Mouse (Mus musculus): ENCODE measurements at regions not wholly inside any gene's neighbourhood (a gene's known extent, or its start where the extent isn't known, plus 50 kb on each side); places are given as distances from the start of the nearest gene placed in this dataset.

GRCm38 (mm10) chr2:45593765-45594164 is 476.6 kb upstream of the Zeb2 start:
- DNase-seq = no peak

- DNase-seq = no peak
These were observed 473.8 kb upstream of the Zeb2 start for GRCm38 (mm10) chr2:45590980-45591379.

- DNase-seq = no peak
These were observed 471.1 kb upstream of the Zeb2 start for GRCm38 (mm10) chr2:45588248-45588647.

- DNase-seq = no peak
These were observed 469.5 kb upstream of the Zeb2 start for GRCm38 (mm10) chr2:45586588-45587200.

DNA sequence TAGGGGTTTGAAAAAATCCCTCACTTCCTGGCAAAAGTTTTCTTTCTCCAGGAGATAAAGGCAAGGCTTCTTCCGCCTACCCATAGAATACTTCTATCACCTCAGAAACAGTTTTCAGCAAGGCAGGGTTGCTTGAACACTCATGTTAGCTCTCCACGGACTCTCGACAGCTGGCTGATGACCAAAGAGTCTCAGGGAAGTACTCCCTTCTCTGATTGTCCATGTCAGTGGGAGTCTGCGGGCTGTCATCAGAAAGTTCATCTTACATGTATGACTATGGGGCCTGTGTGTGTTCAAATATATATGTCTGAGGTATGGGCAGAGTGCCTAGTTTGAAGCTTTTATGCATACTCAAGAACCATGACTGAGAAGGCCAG is 464.3 kb upstream of the Zeb2 start:
- no peak for DNase-seq

DNA sequence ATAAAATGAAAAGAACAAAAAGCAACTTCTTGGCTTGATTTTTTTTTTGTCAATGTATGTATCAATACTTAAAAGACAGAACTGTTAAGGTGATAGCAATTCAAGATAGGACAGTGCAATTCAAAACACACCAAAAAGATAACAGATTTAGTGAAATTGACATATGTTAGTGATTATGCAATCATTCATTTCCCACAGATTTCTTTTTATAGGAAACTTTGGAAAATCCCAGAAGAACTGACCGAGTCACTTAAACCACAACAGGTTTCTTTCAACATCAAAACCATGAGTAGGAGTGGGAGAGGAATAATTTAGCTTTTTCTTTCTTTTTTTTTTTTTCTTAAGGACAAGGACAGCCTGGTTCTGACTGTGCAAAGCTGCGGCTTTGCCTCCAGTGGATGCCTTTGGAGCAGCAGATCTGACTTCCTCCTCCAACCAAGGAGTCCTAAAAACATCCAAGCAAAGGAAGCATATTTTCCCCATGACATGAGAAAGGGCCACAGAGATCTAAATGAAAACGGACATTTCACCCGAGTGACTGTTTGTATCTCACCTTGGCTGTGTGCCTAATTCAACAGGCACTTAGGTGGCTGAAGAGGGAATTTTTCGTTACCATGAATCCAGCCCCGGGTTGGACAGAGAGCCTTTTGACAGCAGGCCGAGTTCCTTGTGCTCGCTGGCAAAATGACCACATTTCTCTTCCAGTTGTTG is 463.8 kb upstream of the Zeb2 start:
- no peak for DNase-seq

DNA sequence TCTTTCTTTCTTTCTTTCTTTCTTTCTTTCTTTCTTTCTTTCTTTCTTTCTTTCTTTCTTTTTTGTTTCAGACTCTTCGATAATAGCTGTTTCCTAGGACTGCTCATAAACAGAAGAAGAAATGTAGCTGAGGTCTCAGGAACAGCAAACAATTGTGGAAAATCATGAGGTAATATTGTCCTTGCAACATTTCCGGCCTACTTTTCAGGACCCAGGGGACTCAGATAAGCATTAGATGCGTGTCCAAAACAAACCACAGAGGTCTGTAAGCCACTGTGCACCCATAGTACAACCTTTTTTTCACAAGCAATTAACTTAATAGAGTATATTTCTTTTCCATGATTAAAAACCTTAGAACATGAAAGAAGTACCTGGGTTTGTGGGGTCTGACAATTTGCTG is 455.7 kb upstream of the Zeb2 start:
- DNase-seq = no peak

GRCm38 (mm10) chr2:45554707-45555106 is 437.5 kb upstream of the Zeb2 start:
- DNase-seq = no peak

DNA sequence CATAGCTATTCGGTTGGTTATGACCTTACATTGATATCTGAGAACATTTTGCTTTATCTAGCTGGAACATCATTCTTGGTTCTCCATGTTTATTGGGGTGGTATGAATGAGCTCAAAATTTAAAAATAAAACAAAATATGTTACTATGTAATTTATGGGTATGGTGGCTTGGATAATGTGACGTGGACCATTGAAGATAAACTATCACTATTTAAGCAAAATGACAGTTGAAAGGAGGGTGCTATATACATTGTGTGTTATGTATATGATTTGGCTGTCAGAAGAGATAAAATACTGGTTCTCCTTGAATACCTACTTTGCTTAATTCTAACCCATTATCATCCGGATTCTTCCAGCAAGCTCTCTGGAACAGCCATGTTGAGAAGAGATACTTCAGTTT is 424.2 kb upstream of the Zeb2 start:
- DNase-seq = no peak

- DNase-seq = no peak
These were observed 421.8 kb upstream of the Zeb2 start for GRCm38 (mm10) chr2:45538950-45539349.

- DNase-seq = no peak
These were observed 420.5 kb upstream of the Zeb2 start for GRCm38 (mm10) chr2:45537722-45538121.

- no peak for DNase-seq
These were observed 417.6 kb upstream of the Zeb2 start for GRCm38 (mm10) chr2:45534806-45535205.

- no peak for DNase-seq
These were observed 405.1 kb upstream of the Zeb2 start for GRCm38 (mm10) chr2:45522310-45522709.

DNA sequence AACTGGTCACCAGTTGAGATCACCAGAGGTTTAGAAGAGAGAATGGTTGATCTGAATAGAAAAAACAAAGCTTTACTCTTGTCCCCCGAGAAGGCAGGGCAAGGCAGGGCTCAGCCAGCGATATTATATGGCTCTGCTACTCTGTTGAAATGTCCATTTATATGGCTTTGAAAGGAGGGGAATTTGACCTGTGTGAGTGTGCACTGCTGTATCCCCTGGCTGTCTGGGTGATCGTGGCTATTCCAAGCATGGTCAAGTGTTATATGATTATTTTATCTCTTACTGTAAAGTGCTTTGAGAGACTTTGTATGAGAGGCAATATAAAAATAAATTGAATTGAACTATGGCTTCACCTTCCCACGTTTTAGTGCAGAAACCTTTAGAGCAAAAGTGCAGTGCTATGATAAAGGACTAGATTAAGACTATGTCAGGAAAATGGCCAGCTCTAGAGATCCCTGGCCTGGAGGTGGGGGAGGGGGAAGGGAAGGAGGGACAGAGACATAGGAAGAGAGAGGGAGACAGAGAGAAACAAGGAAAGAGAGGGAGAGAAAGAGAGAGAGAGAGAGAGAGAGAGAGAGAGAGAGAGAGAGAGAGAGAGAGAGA is 402.5 kb upstream of the Zeb2 start:
- DNase-seq = no peak

DNA sequence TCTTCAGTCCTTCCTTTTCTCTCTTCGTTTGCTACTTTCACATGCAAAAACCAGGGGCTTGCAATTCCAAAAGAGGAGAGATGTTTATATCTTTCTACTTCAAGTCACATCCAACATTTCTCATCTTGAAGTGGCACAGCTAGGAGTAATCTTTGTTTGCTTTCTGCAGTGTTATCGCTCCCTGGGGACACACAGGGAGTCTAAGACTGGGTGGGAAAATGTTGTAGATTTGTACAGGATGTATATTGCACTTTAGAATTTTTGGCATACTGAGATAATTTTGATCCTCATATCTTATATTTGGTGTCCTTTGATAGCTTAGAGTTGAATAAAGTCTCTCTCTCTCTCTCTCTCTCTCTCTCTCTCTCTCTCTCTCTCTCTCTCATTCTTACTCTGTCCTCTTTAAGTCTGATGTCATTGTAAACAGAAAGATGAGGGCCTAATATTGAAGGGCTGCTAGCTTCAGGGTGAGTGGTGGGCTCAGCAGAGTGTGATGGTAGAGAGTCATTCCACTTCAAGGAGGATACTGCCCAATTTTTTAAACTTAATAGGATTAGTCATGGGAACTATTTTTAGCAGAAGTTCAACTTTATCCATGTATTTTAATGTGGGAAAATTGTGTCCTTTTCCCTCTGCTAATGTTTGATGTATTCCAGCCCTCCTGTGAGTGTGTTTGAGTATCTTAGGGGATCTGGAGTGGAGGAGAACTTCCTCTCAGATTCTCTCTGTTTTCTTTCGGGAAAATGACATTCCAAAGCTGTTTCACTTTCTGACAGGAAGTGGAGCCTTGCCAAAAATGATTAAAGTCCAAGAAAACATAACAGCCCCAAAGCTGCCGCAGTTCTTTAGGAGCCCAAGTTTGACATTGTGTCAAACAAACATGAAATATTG is 397.3 kb upstream of the Zeb2 start:
- no peak for DNase-seq

DNA sequence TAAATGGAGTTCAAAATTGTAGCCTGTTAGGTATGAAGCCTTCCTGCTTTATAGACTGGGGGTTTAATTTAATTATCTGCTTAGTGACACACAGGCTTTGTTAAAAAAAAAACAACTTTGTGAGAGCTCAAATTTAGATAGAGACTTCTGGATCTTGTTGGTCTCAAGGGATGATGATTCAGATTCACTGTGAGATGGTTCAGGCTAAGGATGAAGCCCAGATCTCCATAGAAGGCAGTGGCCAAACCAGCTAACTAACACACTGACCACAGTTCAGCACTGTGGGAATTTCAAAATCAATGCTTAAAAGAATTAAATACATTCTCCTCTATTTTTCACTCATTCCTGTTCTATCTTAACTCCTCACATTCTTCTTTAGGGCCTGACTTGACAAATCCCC is 395.7 kb upstream of the Zeb2 start:
- no peak for DNase-seq

- no peak for DNase-seq
These were observed 394.6 kb upstream of the Zeb2 start for GRCm38 (mm10) chr2:45511791-45512190.

GRCm38 (mm10) chr2:45504468-45504867 is 387.3 kb upstream of the Zeb2 start:
- no peak for DNase-seq

GRCm38 (mm10) chr2:45493656-45494055 is 376.5 kb upstream of the Zeb2 start:
- DNase-seq = no peak

GRCm38 (mm10) chr2:45486530-45486929 is 369.3 kb upstream of the Zeb2 start:
- no peak for DNase-seq

DNA sequence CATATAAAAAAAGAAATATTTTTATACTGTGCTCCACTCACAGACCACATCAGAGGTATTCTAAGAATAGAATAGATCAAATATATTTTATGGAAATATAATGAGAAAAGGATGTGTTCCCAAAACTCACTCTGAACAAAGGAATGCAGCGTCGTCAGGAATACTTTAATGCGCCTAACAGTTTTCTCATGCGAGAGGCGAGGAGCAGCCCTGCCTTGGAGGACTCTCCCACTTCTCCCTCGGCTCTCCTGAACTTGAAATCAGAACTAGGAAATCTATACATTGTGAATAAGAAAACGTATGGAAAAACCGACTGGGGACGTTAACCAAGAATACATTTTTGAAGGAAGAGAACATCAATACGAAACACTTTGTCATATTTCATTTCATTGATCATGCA is 368.3 kb upstream of the Zeb2 start:
- DNase-seq = no peak

GRCm38 (mm10) chr2:45480671-45481070 is 363.5 kb upstream of the Zeb2 start:
- DNase-seq = no peak

DNA sequence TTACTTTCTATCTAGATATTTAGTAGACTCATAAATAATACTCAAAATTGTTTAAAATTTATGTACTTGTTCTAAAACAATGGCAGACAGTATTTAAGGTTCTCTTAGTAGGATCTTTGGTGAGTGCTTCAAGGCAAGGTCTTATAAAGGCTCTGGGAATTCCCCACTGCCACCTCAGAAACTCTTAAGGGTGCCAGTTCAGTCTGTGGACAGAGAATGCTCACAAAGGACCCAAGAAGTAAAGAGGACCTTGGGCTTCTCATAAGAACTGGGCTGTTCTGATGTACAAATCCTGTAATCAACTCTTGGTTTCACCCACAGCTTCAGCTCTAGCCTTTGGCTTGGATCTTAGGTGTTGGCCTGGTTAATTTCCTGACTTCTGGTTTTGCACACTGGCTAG is 358.8 kb upstream of the Zeb2 start:
- DNase-seq = no peak

DNA sequence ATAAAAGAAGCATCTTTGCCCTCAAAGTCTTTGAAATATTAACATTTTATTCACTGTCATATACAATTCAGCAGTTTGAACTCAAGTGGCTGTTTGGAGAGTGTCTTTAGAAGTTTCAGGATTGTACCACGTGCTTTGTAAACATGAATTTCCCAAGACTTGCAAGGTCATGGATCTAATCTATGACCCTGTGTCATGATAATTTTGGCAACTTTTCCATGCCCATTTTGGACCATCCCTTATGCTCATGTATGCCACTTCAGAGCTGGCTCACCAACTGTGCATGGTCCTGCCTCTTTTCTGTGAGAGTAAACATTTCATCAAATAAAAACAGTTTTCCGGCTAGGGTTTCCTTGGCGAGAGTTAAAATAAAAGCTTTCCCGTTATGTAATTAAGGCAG is 347.1 kb upstream of the Zeb2 start:
- DNase-seq = no peak
